In genomic region chr1:78641791-78642190, GRCm38 (mm10) we compare ENCODE assay signal across 17 mouse cellular contexts.
"Had no signal": no experiment of that assay in that cellular context is flagged by ENCODE, and none has a peak within 500 bp of the region (broad histone marks: within the 10 kb centered on the region; RNA-seq: fewer than 3 reads in every experiment).

No protein-coding gene starts in this region.

- H3K4me2 ChIP-seq: liver, embryonic 11.5 days; liver, embryonic 13.5 days; liver, embryonic 15.5 days; midbrain, embryonic 12.5 days; neural tube, embryonic 12.5 days; stomach, embryonic 15.5 days had no signal

- DNase-seq: liver, embryonic 13.5 days; liver, postnatal 0 days; lung, postnatal 36 days; midbrain, embryonic 14.5 days; right cerebral cortex, postnatal 14 days; thymus, adult 2 months; thymus, postnatal 25 days; thymus, postnatal 4 days had no signal

- H3K9ac ChIP-seq: liver, embryonic 13.5 days; liver, embryonic 15.5 days; liver, postnatal 0 days; midbrain, embryonic 12.5 days; neural tube, embryonic 12.5 days; stomach, embryonic 15.5 days had no signal

- H3K4me3 ChIP-seq: liver, embryonic 13.5 days; liver, embryonic 15.5 days; megakaryocyte, embryonic 14.5 days; midbrain, embryonic 12.5 days; neural tube, embryonic 12.5 days; stomach, embryonic 15.5 days had no signal

- H3K4me1 ChIP-seq: liver, embryonic 13.5 days; liver, embryonic 15.5 days; midbrain, embryonic 12.5 days; neural tube, embryonic 12.5 days; stomach, embryonic 15.5 days had no signal

- H3K9me3 ChIP-seq: liver, embryonic 13.5 days; liver, embryonic 15.5 days; midbrain, embryonic 12.5 days; neural tube, embryonic 12.5 days; stomach, embryonic 15.5 days had no signal

- H3K27me3 ChIP-seq: liver, embryonic 13.5 days; liver, embryonic 15.5 days; midbrain, embryonic 12.5 days; neural tube, embryonic 12.5 days; stomach, embryonic 15.5 days had no signal

- H3K36me3 ChIP-seq: liver, embryonic 13.5 days; liver, embryonic 15.5 days; midbrain, embryonic 12.5 days; neural tube, embryonic 12.5 days; stomach, embryonic 15.5 days had no signal

- ATAC-seq: liver, postnatal 0 days; midbrain, embryonic 16.5 days had no signal

- H3K27ac ChIP-seq: liver, embryonic 13.5 days; liver, embryonic 15.5 days; macrophage; midbrain, embryonic 12.5 days; neural tube, embryonic 12.5 days; stomach, embryonic 15.5 days; stomach, postnatal 0 days had no signal
